Mouse (Mus musculus): ENCODE results near the gene Ldah.
A peak's percentile ranks its signal among the peaks of the same experiment; 100 is the strongest.

The Ldah gene

GRCm38 (mm10) chr12:8313270-8313771 lies 105.4 kb downstream of the Ldah start, which contains the start of gene Hs1bp3:
Hs1bp3 (plus strand) TSS chr12:8313432.
- DNase-seq (ENCODE audit: low spot score in 2 of 2): peak; percentile 86 to 91

GRCm38 (mm10) chr12:8313773-8314172 lies 105.9 kb downstream of the Ldah start:
- DNase-seq (ENCODE audit: low spot score in 2 of 2): no peak

- no peak for DNase-seq (ENCODE audit: low spot score in 2 of 2)
Measured at GRCm38 (mm10) chr12:8316541-8316940, 108.6 kb downstream of the Ldah start.

- peak; percentile 79 to 87 for DNase-seq (ENCODE audit: low spot score in 2 of 2)
Measured at GRCm38 (mm10) chr12:8320084-8320713, 112.3 kb downstream of the Ldah start.

DNA sequence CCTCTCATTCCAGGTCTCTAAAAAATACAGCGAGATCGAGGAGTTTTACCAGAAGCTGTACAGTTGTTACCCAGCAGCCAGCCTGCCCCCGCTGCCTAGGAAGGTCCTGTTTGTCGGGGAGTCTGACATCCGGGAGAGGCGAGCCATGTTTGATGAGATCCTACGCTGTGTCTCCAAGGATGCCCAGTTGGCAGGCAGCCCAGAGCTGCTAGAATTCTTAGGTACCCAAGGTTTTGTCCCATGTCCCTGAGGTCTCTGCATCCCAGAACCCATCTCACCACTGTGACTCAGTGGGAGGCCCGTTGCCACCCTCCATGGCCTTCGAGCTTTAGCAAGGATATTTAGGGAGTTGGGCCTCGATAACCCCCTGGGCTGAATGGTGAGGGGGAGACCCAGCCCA lies 113.6 kb downstream of the Ldah start:
- no peak for DNase-seq (ENCODE audit: low spot score in 2 of 2)

- no peak for DNase-seq (ENCODE audit: low spot score in 2 of 2)
Measured at GRCm38 (mm10) chr12:8324086-8324485, 116.2 kb downstream of the Ldah start.

- DNase-seq (ENCODE audit: low spot score in 2 of 2): peak; percentile 47 to 60
Measured at GRCm38 (mm10) chr12:8325245-8325942, 117.5 kb downstream of the Ldah start.

DNA sequence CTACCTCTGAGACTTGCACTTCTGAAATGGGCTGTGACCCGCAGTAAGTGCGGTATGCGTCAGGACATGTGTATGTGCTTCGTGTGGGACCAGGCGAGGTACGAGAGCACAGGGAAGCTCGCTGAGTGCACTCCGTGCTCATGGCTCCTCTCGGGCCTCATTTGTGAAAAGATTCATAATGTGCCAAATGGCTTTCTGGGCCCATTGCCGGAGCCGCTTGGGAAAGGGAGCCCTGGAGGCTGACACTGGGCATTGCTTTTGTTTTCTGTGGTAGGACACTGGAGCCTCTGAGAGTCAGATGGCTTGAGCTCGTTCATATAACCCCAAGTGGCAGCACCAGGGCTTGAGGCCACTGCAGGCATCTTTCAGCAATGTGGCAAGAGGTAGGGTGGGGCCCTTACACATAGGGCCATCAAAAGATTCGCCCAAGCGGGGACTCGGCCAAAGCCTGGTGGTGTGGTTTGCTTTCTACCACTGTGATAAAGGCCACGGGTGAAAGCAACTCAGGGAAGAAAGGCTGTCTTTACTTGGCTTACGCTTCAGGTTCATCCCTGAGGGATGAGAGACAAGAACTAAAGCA lies 118.1 kb downstream of the Ldah start:
- DNase-seq (ENCODE audit: low spot score in 2 of 2): peak; percentile 61 to 65

- peak; percentile 96 to 98 for DNase-seq (ENCODE audit: low spot score in 2 of 2)
Measured at GRCm38 (mm10) chr12:8326825-8327674, 119.1 kb downstream of the Ldah start.

GRCm38 (mm10) chr12:8327675-8328053 lies 119.8 kb downstream of the Ldah start:
- DNase-seq (ENCODE audit: low spot score in 2 of 2): no peak

- no peak for DNase-seq (ENCODE audit: low spot score in 2 of 2)
Measured at GRCm38 (mm10) chr12:8329236-8329635, 121.3 kb downstream of the Ldah start.

GRCm38 (mm10) chr12:8331489-8332173 lies 123.7 kb downstream of the Ldah start:
- no peak for DNase-seq (ENCODE audit: low spot score in 2 of 2)

GRCm38 (mm10) chr12:8332174-8332542 lies 124.3 kb downstream of the Ldah start:
- no peak for DNase-seq (ENCODE audit: low spot score in 2 of 2)

DNA sequence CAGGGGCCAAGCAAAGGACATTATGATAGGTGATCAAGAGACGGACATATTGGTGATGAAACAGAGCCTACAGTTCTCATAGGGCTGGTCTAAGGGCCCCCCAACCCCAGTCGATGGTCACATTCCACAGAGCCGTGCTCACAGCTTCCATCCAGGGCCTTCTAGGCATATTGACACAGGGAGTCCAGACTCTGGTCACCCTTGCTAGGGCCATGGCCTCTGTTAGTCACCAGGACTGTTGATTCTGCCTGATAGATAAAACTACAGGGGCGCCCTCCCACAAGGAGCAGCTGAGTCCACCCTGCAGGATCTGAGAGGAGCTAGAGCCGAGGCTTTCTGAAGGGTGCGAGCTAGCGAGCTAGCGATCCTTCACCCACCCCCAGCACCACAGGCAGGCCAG lies 125.7 kb downstream of the Ldah start:
- DNase-seq (ENCODE audit: low spot score in 2 of 2): no peak

GRCm38 (mm10) chr12:8334261-8334660 lies 126.4 kb downstream of the Ldah start:
- DNase-seq (ENCODE audit: low spot score in 2 of 2): no peak

Measured in right cerebral cortex, postnatal 10 days (tissue).